ENCODE assay signal across 15 mouse cellular contexts in the genomic region with DNA sequence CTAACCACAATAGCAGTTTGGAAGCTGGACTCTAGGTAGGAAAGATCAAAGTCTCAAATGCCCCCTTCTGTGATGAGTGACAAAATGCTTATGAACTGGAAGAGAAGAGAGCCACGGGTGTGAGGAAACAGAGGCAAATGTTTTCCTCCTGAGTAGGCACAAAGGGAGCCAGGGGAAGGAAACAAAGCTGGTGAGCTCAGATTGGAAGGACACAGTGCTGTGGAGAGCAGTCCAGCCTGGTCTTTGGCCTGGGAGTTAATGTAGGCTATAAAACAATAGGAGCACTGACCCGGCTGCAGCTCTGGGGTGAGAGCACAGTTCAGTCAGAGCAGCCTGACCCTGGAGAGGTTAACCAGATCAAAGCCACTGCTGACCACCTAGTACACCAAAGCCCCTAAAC.
"Had no signal": no experiment of that assay in that cellular context is flagged by ENCODE, and none has a peak within 500 bp of the region (broad histone marks: within the 10 kb centered on the region; RNA-seq: fewer than 3 reads in every experiment).

No protein-coding gene starts in this region.

- ATAC-seq: midbrain, embryonic 16.5 days had no signal

- H3K27me3 ChIP-seq: kidney, embryonic 15.5 days; liver, embryonic 13.5 days; midbrain, embryonic 12.5 days; neural tube, embryonic 13.5 days had no signal

- H3K36me3 ChIP-seq: kidney, embryonic 15.5 days; liver, embryonic 13.5 days; midbrain, embryonic 12.5 days; neural tube, embryonic 13.5 days had no signal

- H3K4me3 ChIP-seq: kidney, embryonic 15.5 days; left cerebral cortex, adult 2 months; liver, embryonic 13.5 days; midbrain, embryonic 12.5 days; myocyte; neural tube, embryonic 13.5 days had no signal

- DNase-seq: kidney, postnatal 10 days; kidney, postnatal 36 days; layer of hippocampus, postnatal 36 days; liver, embryonic 13.5 days; lung, adult 2 months; lung, postnatal 14 days; lung, postnatal 4 days; thymus, adult 18-20 months; thymus, postnatal 36 days had no signal

- H3K4me1 ChIP-seq: kidney, embryonic 15.5 days; liver, embryonic 13.5 days; midbrain, embryonic 12.5 days; neural tube, embryonic 13.5 days had no signal

- H3K9ac ChIP-seq: kidney, embryonic 15.5 days; liver, embryonic 13.5 days; midbrain, embryonic 12.5 days; neural tube, embryonic 13.5 days had no signal

- H3K9me3 ChIP-seq: kidney, embryonic 15.5 days; liver, embryonic 13.5 days; midbrain, embryonic 12.5 days; neural tube, embryonic 13.5 days had no signal

- H3K4me2 ChIP-seq: kidney, embryonic 15.5 days; liver, embryonic 13.5 days; midbrain, embryonic 12.5 days; neural tube, embryonic 13.5 days had no signal

- H3K27ac ChIP-seq: kidney, embryonic 15.5 days; left cerebral cortex, adult 2 months; liver, embryonic 13.5 days; midbrain, embryonic 12.5 days; neural tube, embryonic 13.5 days had no signal
